Mouse (Mus musculus) spleen, adult 2 months (tissue): ENCODE results near the gene Rhebl1.

Experiments
- CTCF ChIP-seq: fragments of 200-500 bp; IDR thresholded peaks from 2 replicates; pipeline ENCODE4 v1.5.1; 2011; ENCODE audit warnings: mild to moderate bottlenecking, inconsistent platforms; ENCODE audit not compliant: insufficient read depth, insufficient read length, insufficient replicate concordance; ENCODE audit errors: extremely low read depth
- POLR2A ChIP-seq: fragments of 200-500 bp; IDR thresholded peaks from 2 replicates; pipeline ENCODE4 v1.6.1; 2011; ENCODE audit warnings: low read depth, low read length, inconsistent platforms

GRCm38 (mm10) chr15:98832161-98833058 lies 61.9 kb downstream of the Rhebl1 start:
- TF ChIP-seq POLR2A, result no peak
- TF ChIP-seq CTCF, result peak; percentile 14; the same call in 1 of the 2 replicates
